Mouse (Mus musculus) liver, embryonic 11.5 days (tissue): ENCODE results near the gene Atp1b1. TPM values are rescaled to one million over a fixed set of nuclear protein-coding genes. Genes with fewer than 3 reads are reported as not detected.
A peak's percentile ranks its signal among the peaks of the same experiment; 100 is the strongest.

Experiments used
- ATAC-seq: fragments of 200-750 bp; cut with Nextera tagmentation; replicated peaks from 2 replicates; pipeline ENCODE4 v1.8.0; 2017; ENCODE audit warnings: moderate number of reproducible peaks, mild to moderate bottlenecking, moderate TSS enrichment, moderate library complexity; ENCODE audit not compliant: low FRiP score
- DNase-seq: peaks from one replicate; pipeline ENCODE4 v3.0.0-alpha.2; 2017; ENCODE audit warnings: low spot score
- H3K27ac ChIP-seq: fragments of 300-500 bp; sonication (generic); 2 replicates; pipeline ENCODE4 v1.5.1; 2014; ENCODE audit warnings: mild to moderate bottlenecking, low read depth, low read length, control low read depth
- H3K27me3 ChIP-seq: fragments of 300-500 bp; sonication (generic); replicated peaks from 2 replicates; pipeline ENCODE4 v1.6.1; 2014; ENCODE audit warnings: low read length, mixed read lengths; ENCODE audit not compliant: control insufficient read depth, insufficient read depth
- H3K36me3 ChIP-seq: fragments of 300-500 bp; sonication (generic); 2 replicates; pipeline ENCODE4 v1.6.1; 2014; ENCODE audit warnings: mild to moderate bottlenecking, low read length, moderate library complexity, mixed read lengths; ENCODE audit not compliant: control insufficient read depth, insufficient read depth
- H3K4me1 ChIP-seq: fragments of 300-500 bp; sonication (generic); replicated peaks from 2 replicates; pipeline ENCODE4 v1.6.1; 2014; ENCODE audit warnings: low read length, mixed read lengths; ENCODE audit not compliant: control insufficient read depth, insufficient read depth
- H3K4me2 ChIP-seq: fragments of 300-500 bp; sonication (generic); 2 replicates; pipeline ENCODE4 v1.6.1; 2014; ENCODE audit warnings: mild to moderate bottlenecking, control low read depth, moderate library complexity
- H3K4me3 ChIP-seq: fragments of 300-500 bp; sonication (generic); 2 replicates; pipeline ENCODE4 v1.5.1; 2014; ENCODE audit warnings: low read depth, low read length, control low read depth
- H3K9ac ChIP-seq: fragments of 300-500 bp; sonication (generic); 2 replicates; pipeline ENCODE4 v1.6.1; 2014; ENCODE audit warnings: low read depth, low read length, control low read depth
- H3K9me3 ChIP-seq: fragments of 300-500 bp; sonication (generic); 2 replicates; pipeline ENCODE4 v1.6.1; 2016; ENCODE audit warnings: low read length, inconsistent platforms, mixed read lengths; ENCODE audit not compliant: control insufficient read depth
- WGBS: fragments of 180-500 bp; shearing (Covaris S2); extraction: QIAGEN DNeasy Blood & Tissue Kit; methylation state at CpG from one replicate; pipeline ENCODE4 v1.1.7; 2014; 5-methylcytosine and 5-hydroxymethylcytosine counted together
- polyA plus RNA-seq: library from polyadenylated mRNA; unstranded; fragments of >200 nt; fragmentation: Nextera tagmentation; extraction: Ambion mirVana; gene quantifications from 2 replicates; pipeline ENCODE4 v1.2.1, GENCODE M21; 2014

Gene Atp1b1
- polyA plus RNA-seq, 1 experiment from 2014 or later: 18.6 TPM

GRCm38 (mm10) chr1:164473398-164473797 lies 15.2 kb upstream of the Atp1b1 start:
- 84% methylated on average over 7 of the region's 7 CpGs for WGBS
- H3K36me3 ChIP-seq: no peaks in the 10 kb centered on the region
- H3K4me2 ChIP-seq: no peak overlapping the region
- no peak overlapping the region for H3K9ac ChIP-seq
- no peak overlapping the region for H3K4me3 ChIP-seq
- no peak for DNase-seq
- no peak overlapping the region for H3K27ac ChIP-seq
- ATAC-seq: no peak
- H3K9me3 ChIP-seq: no peaks in the 10 kb centered on the region
- no peaks in the 10 kb centered on the region for H3K4me1 ChIP-seq
- no peaks in the 10 kb centered on the region for H3K27me3 ChIP-seq

- Histone ChIP-seq H3K4me2 (no peak overlapping the region), H3K4me1 (no peaks in the 10 kb centered on the region), H3K27me3 (no peaks in the 10 kb centered on the region), H3K9me3 (no peaks in the 10 kb centered on the region), H3K9ac (no peak overlapping the region), H3K27ac (no peak overlapping the region), H3K4me3 (no peak overlapping the region), H3K36me3 (no peaks in the 10 kb centered on the region)
- 82% methylated on average over 5 of the region's 5 CpGs for WGBS
- DNase-seq: no peak
- ATAC-seq: no peak
These were observed 13.5 kb upstream of the Atp1b1 start for GRCm38 (mm10) chr1:164471632-164472031.

- ATAC-seq: no peak
- Histone ChIP-seq H3K4me1 (no peaks in the 10 kb centered on the region), H3K27me3 (no peaks in the 10 kb centered on the region), H3K27ac (no peak overlapping the region), H3K9me3 (no peaks in the 10 kb centered on the region), H3K4me2 (no peak overlapping the region), H3K4me3 (no peak overlapping the region), H3K36me3 (no peaks in the 10 kb centered on the region), H3K9ac (no peak overlapping the region)
- WGBS: 73% methylated on average over 6 of the region's 6 CpGs
- DNase-seq: no peak
These were observed 12.8 kb upstream of the Atp1b1 start for GRCm38 (mm10) chr1:164470985-164471384.

- H3K27me3 ChIP-seq: no peaks in the 10 kb centered on the region
- no peaks in the 10 kb centered on the region for H3K4me1 ChIP-seq
- DNase-seq (no peak), ATAC-seq (no peak)
- no peak overlapping the region for H3K4me3 ChIP-seq
- no peaks in the 10 kb centered on the region for H3K36me3 ChIP-seq
- H3K9me3 ChIP-seq: no peaks in the 10 kb centered on the region
- H3K4me2 ChIP-seq: no peak overlapping the region
- WGBS: 78% methylated on average over 8 of the region's 8 CpGs
- no peak overlapping the region for H3K9ac ChIP-seq
- H3K27ac ChIP-seq: no peak overlapping the region
These were observed 10.2 kb upstream of the Atp1b1 start for GRCm38 (mm10) chr1:164468329-164468728.

GRCm38 (mm10) chr1:164467406-164467805 lies 9.3 kb upstream of the Atp1b1 start:
- H3K27me3 ChIP-seq: no peaks in the 10 kb centered on the region
- H3K4me2 ChIP-seq: no peak overlapping the region
- no peak overlapping the region for H3K4me3 ChIP-seq
- ATAC-seq (no peak), DNase-seq (no peak)
- no peak overlapping the region for H3K9ac ChIP-seq
- H3K36me3 ChIP-seq: no peaks in the 10 kb centered on the region
- H3K9me3 ChIP-seq: no peaks in the 10 kb centered on the region
- H3K4me1 ChIP-seq: no peaks in the 10 kb centered on the region
- 92% methylated on average over 10 of the region's 10 CpGs for WGBS
- H3K27ac ChIP-seq: no peak overlapping the region

- no peak overlapping the region for H3K4me3 ChIP-seq
- peaks cover 44% of the 10 kb centered on the region for H3K27me3 ChIP-seq
These were observed 3.6 kb upstream of the Atp1b1 start for GRCm38 (mm10) chr1:164461726-164462125.

GRCm38 (mm10) chr1:164460921-164461697 lies 3.0 kb upstream of the Atp1b1 start:
- Histone ChIP-seq H3K9me3 (no peaks in the 10 kb centered on the region), H3K27ac (no peak overlapping the region), H3K4me3 (no peak overlapping the region), H3K36me3 (no peaks in the 10 kb centered on the region), H3K4me2 (no peak overlapping the region), H3K4me1 (no peaks in the 10 kb centered on the region; the same call in 1 of the 2 replicates), H3K9ac (no peak overlapping the region), H3K27me3 (peaks cover 50% of the 10 kb centered on the region)
- ATAC-seq: no peak
- 72% methylated on average over 13 of the region's 13 CpGs for WGBS
- DNase-seq: no peak

More at GRCm38 (mm10) chr1:164461726-164462125, 3.6 kb upstream of the Atp1b1 start:
- WGBS: 45% methylated on average over 10 of the region's 10 CpGs
- DNase-seq (no peak), ATAC-seq (no peak)
- no peaks in the 10 kb centered on the region for H3K36me3 ChIP-seq
- no peak overlapping the region for H3K4me2 ChIP-seq
- no peaks in the 10 kb centered on the region for H3K4me1 ChIP-seq
- H3K27ac ChIP-seq: no peak overlapping the region
- no peak overlapping the region for H3K9ac ChIP-seq
- no peaks in the 10 kb centered on the region for H3K9me3 ChIP-seq

GRCm38 (mm10) chr1:164459127-164459905 lies 1.2 kb upstream of the Atp1b1 start:
- Histone ChIP-seq H3K4me3 (peak overlapping the region; percentile 65), H3K36me3 (no peaks in the 10 kb centered on the region), H3K4me1 (peaks cover 7% of the 10 kb centered on the region), H3K27me3 (peaks cover 61% of the 10 kb centered on the region), H3K9ac (no peak overlapping the region), H3K9me3 (no peaks in the 10 kb centered on the region), H3K27ac (no peak overlapping the region), H3K4me2 (peak overlapping the region; percentile 78)
- DNase-seq: no peak
- 49% methylated on average over 12 of the region's 12 CpGs for WGBS
- ATAC-seq: no peak
